Mouse (Mus musculus) embryo, embryonic 10 days (tissue): Measurements from ENCODE around the gene Dqx1.

Experiments
- DNase-seq: peaks from one replicate; pipeline ENCODE4 v3.0.0-alpha.2; 2015; ENCODE audit warnings: low spot score

Dqx1 gene

GRCm38 (mm10) chr6:83033249-83034185, 24.1 kb upstream of the Dqx1 start, which contains the start of the genes Dok1 and Loxl3:
TSS of gene Dok1 (minus strand) at chr6:83033471.
TSS of gene Loxl3 (plus strand) at chr6:83034173.
- DNase-seq: peak; percentile 86

- no peak for DNase-seq
These were observed 23.1 kb upstream of the Dqx1 start for GRCm38 (mm10) chr6:83034463-83035055.

GRCm38 (mm10) chr6:83037188-83037587, 20.5 kb upstream of the Dqx1 start:
- DNase-seq: no peak

- DNase-seq: peak; percentile 93
These were observed 19.1 kb upstream of the Dqx1 start for GRCm38 (mm10) chr6:83038496-83039012.

GRCm38 (mm10) chr6:83040601-83041000, 17.0 kb upstream of the Dqx1 start:
- DNase-seq: no peak

DNA sequence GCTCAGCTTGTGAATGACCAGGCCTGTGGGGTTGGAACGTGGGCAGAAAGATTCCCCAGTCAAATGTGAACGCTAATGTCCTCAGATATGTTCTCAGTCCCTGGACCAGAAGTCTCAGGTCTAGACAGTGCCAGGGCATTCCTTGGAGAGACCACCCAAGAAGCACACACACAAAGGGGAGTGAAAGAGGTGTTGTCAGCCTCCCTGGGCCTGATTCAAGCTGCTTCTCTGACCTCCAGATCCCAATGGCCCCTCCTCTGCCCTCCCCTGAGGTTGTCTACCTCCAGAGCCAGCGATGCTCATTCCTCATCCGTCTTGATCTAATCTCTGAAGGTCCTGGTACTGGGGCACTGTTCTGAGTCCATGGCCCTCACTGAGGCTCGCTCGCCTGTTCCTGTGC, 14.1 kb upstream of the Dqx1 start:
- DNase-seq: no peak

- DNase-seq: no peak
These were observed 13.7 kb upstream of the Dqx1 start for GRCm38 (mm10) chr6:83043993-83044392.

DNA sequence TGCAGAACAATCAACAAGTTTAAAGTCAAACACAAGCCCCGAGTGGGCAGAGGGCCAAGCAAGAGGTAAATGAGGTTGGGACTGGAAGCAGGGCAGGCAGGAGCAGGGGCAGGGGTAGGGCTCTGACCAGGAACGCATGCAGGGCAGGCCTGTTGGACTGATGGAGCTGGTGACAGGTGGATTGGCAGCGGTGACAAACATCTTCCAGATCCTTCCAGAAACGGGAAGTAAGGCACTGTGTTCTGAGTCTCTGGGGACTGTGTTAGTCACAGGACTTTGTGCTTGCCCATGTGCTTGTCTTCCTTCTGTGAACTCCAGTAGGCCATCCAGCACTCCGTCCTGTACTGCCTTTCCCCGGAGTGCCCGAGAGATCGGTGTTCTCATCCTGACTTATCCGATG, 12.9 kb upstream of the Dqx1 start:
- DNase-seq: no peak

GRCm38 (mm10) chr6:83049367-83049766, 8.3 kb upstream of the Dqx1 start:
- no peak for DNase-seq

DNA sequence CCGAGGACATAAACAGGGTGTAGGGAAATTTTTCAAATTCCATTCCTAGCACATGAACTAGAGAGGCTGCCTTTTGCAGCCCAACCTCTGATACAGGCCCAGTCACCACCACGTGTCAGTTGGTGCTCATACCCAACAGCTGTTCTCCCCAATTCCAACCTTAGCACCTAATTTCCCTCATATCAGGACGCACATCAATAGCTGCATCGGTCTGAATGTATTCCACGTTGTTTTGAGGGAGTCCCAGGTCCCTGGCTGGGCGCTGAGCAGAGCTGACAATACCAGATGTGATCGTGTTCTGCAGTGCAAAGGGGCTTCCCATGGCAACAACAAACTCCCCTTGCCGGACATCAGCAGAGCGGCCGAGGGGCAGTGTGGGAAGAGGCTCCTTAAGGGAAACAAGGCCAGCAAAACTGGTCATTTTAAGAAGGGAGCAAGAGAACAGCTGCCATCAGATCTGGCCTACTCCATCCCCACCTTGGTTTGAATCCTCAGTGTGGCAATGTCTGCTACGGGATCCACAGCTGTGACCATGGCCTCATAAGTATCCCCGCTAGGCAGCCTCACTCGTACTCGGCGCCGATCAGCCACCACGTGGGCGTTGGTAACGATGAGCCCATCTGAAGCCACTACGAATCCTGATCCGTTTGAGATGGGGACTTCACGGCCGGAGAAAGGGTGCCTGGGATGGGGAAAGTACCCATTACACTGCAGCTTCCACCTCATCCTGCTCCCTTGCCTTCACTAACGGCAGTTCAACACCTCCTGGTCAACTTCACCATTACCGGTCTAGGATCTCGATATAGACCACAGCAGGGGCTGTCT, 4.3 kb upstream of the Dqx1 start:
- peak; percentile 70 for DNase-seq

DNA sequence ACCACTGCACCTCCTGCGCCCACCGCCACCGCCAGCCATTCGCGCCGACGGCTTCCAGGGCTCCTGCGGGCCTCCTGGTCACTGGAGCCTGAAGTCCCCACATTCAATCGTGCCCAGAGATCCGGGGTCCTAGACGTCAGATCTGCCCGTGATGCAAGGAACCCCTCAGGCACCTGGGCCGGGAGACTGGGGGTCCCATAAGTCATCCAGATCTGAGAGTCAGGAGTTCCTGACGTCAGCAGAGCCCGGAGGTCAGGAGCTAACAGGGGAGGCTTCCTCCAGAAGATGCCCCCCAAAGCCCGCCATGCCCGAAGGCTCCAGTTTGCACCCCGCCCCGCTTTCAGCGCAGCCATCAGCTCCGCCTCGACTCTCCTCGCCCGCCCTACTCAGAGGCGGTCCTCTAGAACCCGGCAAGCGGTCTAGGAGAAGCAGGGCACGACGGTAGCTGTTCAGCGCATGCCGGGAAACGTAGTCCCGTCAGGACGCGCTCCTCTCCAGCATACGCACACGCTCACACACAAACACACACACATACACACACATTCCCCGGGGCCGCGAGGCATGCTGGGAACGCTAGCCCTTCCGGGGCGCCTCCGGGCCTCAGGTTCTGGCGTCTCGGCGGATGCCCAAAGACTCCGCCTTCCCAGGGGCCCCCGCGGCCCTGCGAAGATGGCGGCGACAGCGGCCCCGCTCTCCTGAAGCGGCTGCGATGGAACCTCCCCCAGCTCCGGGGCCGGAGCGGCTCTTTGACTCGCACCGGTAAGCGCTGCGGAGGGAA, 3.4 kb upstream of the Dqx1 start, which contains the start of gene Aup1:
Gene Aup1, plus strand, starts transcription at position 448 of the 778 bp plus-strand sequence.
- DNase-seq: peak; percentile 99

DNA sequence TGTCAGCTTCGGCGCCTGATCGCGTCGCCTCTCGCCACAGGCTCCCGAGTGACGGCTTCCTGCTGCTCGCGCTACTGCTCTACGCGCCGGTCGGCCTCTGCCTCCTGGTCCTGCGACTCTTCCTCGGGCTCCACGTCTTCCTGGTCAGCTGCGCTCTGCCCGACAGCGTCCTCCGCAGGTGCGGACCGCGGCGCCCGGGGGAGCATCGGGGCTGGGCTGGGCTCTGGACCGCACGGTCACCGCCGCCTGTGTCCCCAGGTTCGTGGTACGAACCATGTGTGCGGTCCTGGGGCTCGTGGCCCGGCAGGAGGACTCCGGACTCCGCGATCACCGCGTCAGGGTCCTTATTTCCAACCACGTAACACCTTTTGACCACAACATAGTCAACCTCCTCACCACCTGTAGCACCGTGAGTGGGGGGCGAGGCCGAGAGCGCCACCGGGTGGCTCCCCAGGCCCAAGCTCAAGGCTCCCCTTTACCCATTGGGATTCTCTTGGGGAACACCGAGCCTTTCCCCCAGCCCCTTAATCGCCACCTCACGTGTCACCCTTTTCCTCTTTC, 2.7 kb upstream of the Dqx1 start, which contains the start of gene Htra2:
Gene Htra2, minus strand, starts transcription at position 403 of the 561 bp plus-strand sequence.
- DNase-seq: peak; percentile 50

DNA sequence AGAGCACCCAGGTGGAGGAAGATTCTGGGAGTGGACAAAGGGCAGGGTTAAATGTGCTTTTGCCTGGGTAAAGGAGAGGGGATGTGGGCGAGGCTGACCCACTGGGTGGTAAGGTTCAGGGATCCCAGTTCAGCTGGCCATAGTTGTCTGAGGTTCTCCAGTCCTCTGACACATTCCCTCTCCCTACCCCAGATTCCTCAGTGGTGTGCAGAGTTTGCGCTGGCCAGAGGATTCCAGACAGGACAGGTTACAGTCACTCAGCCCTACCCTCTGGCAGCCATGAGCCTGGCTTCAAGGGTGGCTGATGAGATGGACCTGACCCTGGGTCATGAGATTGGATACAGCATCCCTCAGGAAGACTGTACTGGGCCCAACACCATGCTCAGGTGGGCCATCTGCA, 1.1 kb downstream of the Dqx1 start:
- no peak for DNase-seq

- DNase-seq: no peak
These were observed 8.4 kb downstream of the Dqx1 start for GRCm38 (mm10) chr6:83065995-83066394.

DNA sequence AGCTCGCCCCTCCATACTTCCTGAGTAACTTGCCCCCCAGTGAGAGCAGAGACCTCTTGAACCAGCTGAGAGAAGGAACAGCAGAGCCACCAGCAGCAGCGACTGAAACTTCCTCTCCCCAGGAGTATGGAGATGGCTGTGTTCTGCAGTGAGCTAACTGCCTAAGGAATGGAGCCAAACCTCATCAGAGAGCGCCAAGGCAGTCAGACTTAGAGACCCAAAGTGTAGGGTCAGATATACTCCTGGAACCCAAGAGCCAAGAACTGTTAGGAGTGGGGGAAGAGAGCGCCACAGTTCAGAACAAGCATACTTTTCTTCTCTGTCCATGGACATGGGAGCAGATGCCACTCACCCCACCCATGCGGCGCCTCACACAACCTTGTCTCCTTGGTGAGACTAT, 8.8 kb downstream of the Dqx1 start:
- DNase-seq: no peak

DNA sequence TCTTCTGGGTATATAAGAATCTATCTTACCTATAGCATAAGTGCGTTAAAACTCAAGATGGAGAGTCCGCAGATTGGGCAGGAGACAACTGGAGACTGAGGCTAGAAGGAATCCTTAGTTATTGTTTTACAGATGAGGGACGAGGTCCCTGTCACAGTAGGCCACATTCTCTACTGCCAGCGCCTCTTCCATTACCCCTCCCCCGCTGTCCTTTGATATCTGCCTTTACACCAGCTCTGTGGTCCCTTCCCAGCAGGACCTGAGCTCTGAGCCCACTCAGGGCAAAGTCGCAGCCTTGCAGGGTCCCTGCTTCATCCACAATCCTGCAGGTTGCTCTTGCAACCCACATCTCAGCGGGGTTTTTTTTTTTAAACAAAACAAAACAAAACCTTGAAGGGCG, 10.6 kb downstream of the Dqx1 start:
- no peak for DNase-seq

- DNase-seq: no peak
These were observed 11.3 kb downstream of the Dqx1 start for GRCm38 (mm10) chr6:83068706-83069487.

DNA sequence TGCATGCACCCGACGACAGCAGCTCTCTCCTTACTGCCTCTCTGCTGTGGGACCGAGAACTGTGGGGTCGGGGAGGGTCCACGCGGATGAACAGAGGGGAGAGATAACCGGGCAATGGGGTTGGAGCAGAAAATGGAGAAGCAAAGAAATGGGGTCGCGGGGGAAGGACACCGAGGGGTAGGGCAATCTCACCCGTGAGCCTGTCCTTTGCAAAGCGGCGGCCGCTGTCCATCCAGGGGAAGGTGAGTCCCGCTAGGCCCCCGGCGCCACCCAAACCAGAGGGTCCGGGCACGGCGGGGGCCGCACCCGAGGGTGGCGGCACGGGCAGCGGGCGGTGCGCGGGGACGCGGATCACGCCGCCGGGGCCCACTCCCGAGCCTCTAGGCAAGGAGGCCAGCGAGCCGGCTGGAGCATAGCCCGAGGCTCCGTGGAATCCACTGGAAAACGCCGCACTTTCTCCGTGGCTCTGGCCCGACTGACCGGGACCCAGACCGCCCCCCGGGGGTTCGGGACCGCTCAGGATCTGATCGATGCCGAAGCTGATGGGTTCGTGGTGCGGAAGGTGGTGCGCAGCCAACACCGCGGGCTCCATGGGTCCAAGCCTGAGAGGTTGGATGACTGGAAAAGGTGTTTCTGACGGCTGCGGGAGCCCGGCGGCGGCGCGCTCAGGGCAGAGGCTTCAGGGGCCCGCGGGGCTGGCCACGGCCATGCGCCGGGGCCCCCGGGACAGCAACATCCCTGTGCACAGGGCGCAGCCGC, 12.0 kb downstream of the Dqx1 start:
- DNase-seq: no peak

- no peak for DNase-seq
These were observed 12.4 kb downstream of the Dqx1 start, which contains the start of gene Tlx2 for GRCm38 (mm10) chr6:83070247-83070310. TSS of gene Tlx2 (minus strand) at chr6:83070293.
